Mouse (Mus musculus) gastrocnemius, postnatal 25 days (tissue): Measurements from ENCODE around the gene Polk. TPM values are rescaled to one million over a fixed set of nuclear protein-coding genes. Genes with fewer than 3 reads are reported as not detected.
A peak's percentile ranks its signal among the peaks of the same experiment; 100 is the strongest.

Experiments used
- DNase-seq: peaks from one replicate; pipeline ENCODE4 v3.0.0; 2022
- long read RNA-seq, 2 experiments: library from polyadenylated mRNA; stranded (forward); transcript quantifications; one replicate each; pipeline ENCODE4 v2.0.0; 2021
- total RNA-seq, 2 experiments: library from RNA; stranded (reverse); gene quantifications; 1 replicate in 1 of 2; 2 replicates in 1 of 2; pipeline ENCODE4 v1.2.3; 2021

Polk gene
- 1 to 10 TPM; 3.3 to 3.7 TPM for total RNA-seq
- long read RNA-seq, experiment 1, partial matches to known transcripts = 1 of 1 reads
- long read RNA-seq, experiment 1, other reads (novel, unspliced or antisense) = 0 of 1 reads
- long read RNA-seq, experiment 2, full-length matches to known transcripts = 1 of 3 reads
- long read RNA-seq, experiment 2, partial matches to known transcripts = 1 of 3 reads
- long read RNA-seq, experiment 2, other reads (novel, unspliced or antisense) = 1 of 3 reads

GRCm38 (mm10) chr13:96542081-96542889, at the start of gene Polk, which contains the start of gene Col4a3bp:
Gene Polk (minus strand): TSS chr13:96542579.
Gene Col4a3bp (plus strand): TSS chr13:96542618.
- DNase-seq = peak; percentile 99

GRCm38 (mm10) chr13:96588642-96589041, 46.3 kb upstream of the Polk start:
- DNase-seq = no peak

GRCm38 (mm10) chr13:96586540-96586939, 44.2 kb upstream of the Polk start:
- no peak for DNase-seq

GRCm38 (mm10) chr13:96584201-96584600, 41.8 kb upstream of the Polk start:
- DNase-seq = no peak

GRCm38 (mm10) chr13:96579979-96580378, 37.6 kb upstream of the Polk start:
- DNase-seq = no peak

GRCm38 (mm10) chr13:96579104-96579503, 36.7 kb upstream of the Polk start:
- no peak for DNase-seq

- no peak for DNase-seq
These were observed 31.8 kb upstream of the Polk start for GRCm38 (mm10) chr13:96574170-96574569.

GRCm38 (mm10) chr13:96571016-96571361, 28.6 kb upstream of the Polk start:
- DNase-seq = no peak

- DNase-seq = no peak
These were observed 28.1 kb upstream of the Polk start for GRCm38 (mm10) chr13:96570313-96571015.

- no peak for DNase-seq
These were observed 25.6 kb upstream of the Polk start for GRCm38 (mm10) chr13:96567977-96568376.

- no peak for DNase-seq
These were observed 12.7 kb upstream of the Polk start for GRCm38 (mm10) chr13:96555099-96555498.

GRCm38 (mm10) chr13:96547941-96548340, 5.6 kb upstream of the Polk start:
- DNase-seq = no peak

GRCm38 (mm10) chr13:96547250-96547649, 4.9 kb upstream of the Polk start:
- no peak for DNase-seq

GRCm38 (mm10) chr13:96544506-96544905, 2.1 kb upstream of the Polk start:
- no peak for DNase-seq

GRCm38 (mm10) chr13:96542901-96543891, 817 bp upstream of the Polk start:
- DNase-seq = peak; percentile 34

GRCm38 (mm10) chr13:96541381-96541780, 998 bp downstream of the Polk start:
- no peak for DNase-seq

GRCm38 (mm10) chr13:96538103-96538502, 4.3 kb downstream of the Polk start:
- no peak for DNase-seq

GRCm38 (mm10) chr13:96536821-96537572, 5.4 kb downstream of the Polk start:
- DNase-seq = no peak

GRCm38 (mm10) chr13:96533742-96534141, 8.6 kb downstream of the Polk start:
- no peak for DNase-seq

GRCm38 (mm10) chr13:96532176-96532575, 10.2 kb downstream of the Polk start:
- DNase-seq = no peak

- DNase-seq = no peak
These were observed 12.3 kb downstream of the Polk start for GRCm38 (mm10) chr13:96530064-96530463.
